Mouse (Mus musculus) liver, embryonic 11.5 days (tissue): ENCODE measurements at regions not wholly inside any gene's neighbourhood (a gene's known extent, or its start where the extent isn't known, plus 50 kb on each side); places are given as distances from the start of the nearest gene placed in this dataset.

ENCODE experiments used
- ATAC-seq: fragments of 200-750 bp; cut with Nextera tagmentation; replicated peaks from 2 replicates; pipeline ENCODE4 v1.8.0; 2017; ENCODE audit warnings: moderate number of reproducible peaks, mild to moderate bottlenecking, moderate TSS enrichment, moderate library complexity; ENCODE audit not compliant: low FRiP score
- DNase-seq: peaks from one replicate; pipeline ENCODE4 v3.0.0-alpha.2; 2017; ENCODE audit warnings: low spot score
- H3K27ac ChIP-seq: fragments of 300-500 bp; sonication (generic); 2 replicates; pipeline ENCODE4 v1.5.1; 2014; ENCODE audit warnings: mild to moderate bottlenecking, low read depth, low read length, control low read depth
- H3K27me3 ChIP-seq: fragments of 300-500 bp; sonication (generic); replicated peaks from 2 replicates; pipeline ENCODE4 v1.6.1; 2014; ENCODE audit warnings: low read length, mixed read lengths; ENCODE audit not compliant: control insufficient read depth, insufficient read depth
- H3K36me3 ChIP-seq: fragments of 300-500 bp; sonication (generic); 2 replicates; pipeline ENCODE4 v1.6.1; 2014; ENCODE audit warnings: mild to moderate bottlenecking, low read length, moderate library complexity, mixed read lengths; ENCODE audit not compliant: control insufficient read depth, insufficient read depth
- H3K4me1 ChIP-seq: fragments of 300-500 bp; sonication (generic); replicated peaks from 2 replicates; pipeline ENCODE4 v1.6.1; 2014; ENCODE audit warnings: low read length, mixed read lengths; ENCODE audit not compliant: control insufficient read depth, insufficient read depth
- H3K4me2 ChIP-seq: fragments of 300-500 bp; sonication (generic); 2 replicates; pipeline ENCODE4 v1.6.1; 2014; ENCODE audit warnings: mild to moderate bottlenecking, control low read depth, moderate library complexity
- H3K4me3 ChIP-seq: fragments of 300-500 bp; sonication (generic); 2 replicates; pipeline ENCODE4 v1.5.1; 2014; ENCODE audit warnings: low read depth, low read length, control low read depth
- H3K9ac ChIP-seq: fragments of 300-500 bp; sonication (generic); 2 replicates; pipeline ENCODE4 v1.6.1; 2014; ENCODE audit warnings: low read depth, low read length, control low read depth
- H3K9me3 ChIP-seq: fragments of 300-500 bp; sonication (generic); 2 replicates; pipeline ENCODE4 v1.6.1; 2016; ENCODE audit warnings: low read length, inconsistent platforms, mixed read lengths; ENCODE audit not compliant: control insufficient read depth
- WGBS: fragments of 180-500 bp; shearing (Covaris S2); extraction: QIAGEN DNeasy Blood & Tissue Kit; methylation state at CpG from one replicate; pipeline ENCODE4 v1.1.7; 2014; 5-methylcytosine and 5-hydroxymethylcytosine counted together

GRCm38 (mm10) chr1:190270784-190271385 is 100.4 kb upstream of the Prox1 start:
- ATAC-seq (no peak), DNase-seq (no peak)
- Histone ChIP-seq H3K9ac (no peak overlapping the region), H3K4me1 (no peaks in the 10 kb centered on the region), H3K9me3 (no peaks in the 10 kb centered on the region), H3K4me2 (no peak overlapping the region), H3K27ac (no peak overlapping the region), H3K4me3 (no peak overlapping the region), H3K36me3 (no peaks in the 10 kb centered on the region), H3K27me3 (no peaks in the 10 kb centered on the region)
- 84% methylated on average over 17 of the region's 17 CpGs for WGBS

- Histone ChIP-seq H3K27ac (no peak overlapping the region), H3K4me3 (no peak overlapping the region), H3K9me3 (no peaks in the 10 kb centered on the region), H3K4me2 (no peak overlapping the region), H3K36me3 (no peaks in the 10 kb centered on the region), H3K27me3 (no peaks in the 10 kb centered on the region), H3K4me1 (no peaks in the 10 kb centered on the region), H3K9ac (no peak overlapping the region)
- ATAC-seq = no peak
- no peak for DNase-seq
- WGBS = 84% methylated on average over 7 of the region's 7 CpGs
Observed at GRCm38 (mm10) chr1:190269181-190269580, 98.7 kb upstream of the Prox1 start.

GRCm38 (mm10) chr1:190265085-190265780 is 94.7 kb upstream of the Prox1 start:
- H3K4me1 ChIP-seq = no peaks in the 10 kb centered on the region
- no peaks in the 10 kb centered on the region for H3K36me3 ChIP-seq
- ATAC-seq (no peak), DNase-seq (no peak)
- H3K9ac ChIP-seq = no peak overlapping the region
- H3K9me3 ChIP-seq = no peaks in the 10 kb centered on the region
- H3K27ac ChIP-seq = no peak overlapping the region
- H3K4me3 ChIP-seq = no peak overlapping the region
- 87% methylated on average over 9 of the region's 9 CpGs for WGBS
- H3K27me3 ChIP-seq = no peaks in the 10 kb centered on the region
- no peak overlapping the region for H3K4me2 ChIP-seq

GRCm38 (mm10) chr1:190264501-190264900 is 94.0 kb upstream of the Prox1 start:
- H3K27ac ChIP-seq = no peak overlapping the region
- H3K4me2 ChIP-seq = no peak overlapping the region
- no peaks in the 10 kb centered on the region for H3K4me1 ChIP-seq
- DNase-seq (no peak), ATAC-seq (no peak)
- no peaks in the 10 kb centered on the region for H3K27me3 ChIP-seq
- no peaks in the 10 kb centered on the region for H3K36me3 ChIP-seq
- no peaks in the 10 kb centered on the region for H3K9me3 ChIP-seq
- H3K4me3 ChIP-seq = no peak overlapping the region
- 60% methylated on average over 8 of the region's 8 CpGs for WGBS
- H3K9ac ChIP-seq = no peak overlapping the region

- 49% methylated on average over 7 of the region's 7 CpGs for WGBS
- no peak overlapping the region for H3K27ac ChIP-seq
- no peaks in the 10 kb centered on the region for H3K27me3 ChIP-seq
- no peaks in the 10 kb centered on the region for H3K36me3 ChIP-seq
- DNase-seq = no peak
- no peaks in the 10 kb centered on the region for H3K4me1 ChIP-seq
- no peaks in the 10 kb centered on the region for H3K9me3 ChIP-seq
- ATAC-seq = no peak
- H3K9ac ChIP-seq = no peak overlapping the region
- no peak overlapping the region for H3K4me3 ChIP-seq
- no peak overlapping the region for H3K4me2 ChIP-seq
Observed at GRCm38 (mm10) chr1:190263620-190264019, 93.1 kb upstream of the Prox1 start.

GRCm38 (mm10) chr1:190259576-190259975 is 89.1 kb upstream of the Prox1 start:
- no peaks in the 10 kb centered on the region for H3K27me3 ChIP-seq
- 84% methylated on average over 13 of the region's 13 CpGs for WGBS
- H3K27ac ChIP-seq = no peak overlapping the region
- H3K4me2 ChIP-seq = no peak overlapping the region
- H3K4me1 ChIP-seq = no peaks in the 10 kb centered on the region
- no peaks in the 10 kb centered on the region for H3K9me3 ChIP-seq
- no peak overlapping the region for H3K4me3 ChIP-seq
- no peaks in the 10 kb centered on the region for H3K36me3 ChIP-seq
- H3K9ac ChIP-seq = no peak overlapping the region
- DNase-seq = no peak
- ATAC-seq = no peak

- H3K4me3 ChIP-seq = no peak overlapping the region
- no peak for ATAC-seq
- WGBS = 35% methylated on average over 13 of the region's 13 CpGs
- no peak overlapping the region for H3K4me2 ChIP-seq
- H3K36me3 ChIP-seq = no peaks in the 10 kb centered on the region
- no peak overlapping the region for H3K9ac ChIP-seq
- no peaks in the 10 kb centered on the region for H3K4me1 ChIP-seq
- peaks cover 4% of the 10 kb centered on the region; the same call in 1 of the 2 replicates for H3K9me3 ChIP-seq
- H3K27me3 ChIP-seq = no peaks in the 10 kb centered on the region
- no peak overlapping the region for H3K27ac ChIP-seq
- DNase-seq = no peak
Observed at GRCm38 (mm10) chr1:190250574-190251246, 80.2 kb upstream of the Prox1 start.

- Histone ChIP-seq H3K9me3 (no peaks in the 10 kb centered on the region), H3K4me2 (no peak overlapping the region), H3K27me3 (no peaks in the 10 kb centered on the region), H3K4me3 (no peak overlapping the region), H3K36me3 (no peaks in the 10 kb centered on the region), H3K27ac (no peak overlapping the region), H3K9ac (no peak overlapping the region), H3K4me1 (no peaks in the 10 kb centered on the region)
- DNase-seq (no peak), ATAC-seq (no peak)
- WGBS = 85% methylated on average over 7 of the region's 7 CpGs
Observed at GRCm38 (mm10) chr1:190242526-190242925, 72.0 kb upstream of the Prox1 start.

GRCm38 (mm10) chr1:190239796-190240195 is 69.3 kb upstream of the Prox1 start:
- WGBS = 88% methylated on average over 6 of the region's 6 CpGs
- no peak overlapping the region for H3K4me3 ChIP-seq
- no peaks in the 10 kb centered on the region for H3K27me3 ChIP-seq
- H3K9me3 ChIP-seq = no peaks in the 10 kb centered on the region
- H3K36me3 ChIP-seq = no peaks in the 10 kb centered on the region
- H3K27ac ChIP-seq = no peak overlapping the region
- no peak for ATAC-seq
- H3K4me2 ChIP-seq = no peak overlapping the region
- no peaks in the 10 kb centered on the region for H3K4me1 ChIP-seq
- no peak overlapping the region for H3K9ac ChIP-seq
- DNase-seq = no peak
